Mouse (Mus musculus): ENCODE data around the gene Glp2r.

DNA sequence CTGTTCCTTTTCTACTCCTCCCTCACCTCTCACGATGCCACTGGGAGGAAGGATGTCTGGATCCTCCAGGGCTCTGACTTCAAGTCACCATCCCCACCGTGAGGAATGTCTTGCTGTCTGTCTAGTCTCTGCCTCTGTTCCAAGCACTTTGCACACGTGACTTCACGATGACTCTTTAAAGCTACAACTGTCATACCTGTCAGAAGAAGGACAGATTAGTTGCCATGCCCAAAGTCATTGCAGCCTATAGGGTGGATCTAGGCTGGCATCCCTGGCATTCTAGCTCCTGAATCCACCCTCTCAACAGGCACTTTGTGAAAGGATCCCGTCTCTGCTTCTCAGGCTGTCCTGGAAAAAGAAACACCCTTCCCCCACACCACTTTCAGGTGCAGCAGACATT, 91.7 kb downstream of the Glp2r start:
- TF ChIP-seq CTCF (IDR thresholded peaks at IDR 0.05; ENCODE audit: low read depth, low read length) (no peak), POLR2A (IDR thresholded peaks at IDR 0.05; ENCODE audit: insufficient read depth, low read length) (no peak)
